Mouse (Mus musculus) heart, postnatal 0 days (tissue): ENCODE results near the gene Sos2.

Experiments used
- CTCF ChIP-seq: IDR thresholded peaks from 2 replicates; pipeline ENCODE4 v1.5.1; 2016; ENCODE audit warnings: antibody characterized with exemption, control low read depth, low read depth
- EP300 ChIP-seq: IDR thresholded peaks from 2 replicates; pipeline ENCODE4 v1.6.1; 2016; ENCODE audit warnings: antibody characterized with exemption, low read depth

DNA sequence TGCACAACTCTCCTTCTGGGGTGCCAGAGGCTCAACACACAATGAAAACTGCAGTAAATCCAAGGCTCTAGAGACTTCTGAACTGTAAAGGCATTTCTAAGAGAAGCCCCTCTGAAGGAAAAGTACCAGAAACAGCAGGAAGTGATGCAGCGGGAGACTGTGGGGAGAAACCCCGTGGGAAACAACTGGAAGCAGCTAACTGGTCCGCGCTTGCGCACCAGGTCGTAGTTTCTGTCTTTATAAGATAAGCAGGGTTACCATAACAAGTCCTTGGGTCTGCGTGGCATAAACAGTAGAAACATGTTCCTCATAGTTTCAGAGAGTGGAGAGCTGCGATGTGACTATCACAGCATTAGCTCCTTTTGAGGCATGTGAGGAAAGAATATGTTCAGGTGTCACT lies 140.0 kb downstream of the Sos2 start:
- no peak for TF ChIP-seq CTCF
- no peak for TF ChIP-seq EP300
